Mouse (Mus musculus): ENCODE data around the gene Zkscan1.
"Not testable (repeated sequence)": the region's sequence is repeated elsewhere in the genome, so short reads cannot be mapped to it uniquely, and the experiment has no call there.

Gene Zkscan1

DNA sequence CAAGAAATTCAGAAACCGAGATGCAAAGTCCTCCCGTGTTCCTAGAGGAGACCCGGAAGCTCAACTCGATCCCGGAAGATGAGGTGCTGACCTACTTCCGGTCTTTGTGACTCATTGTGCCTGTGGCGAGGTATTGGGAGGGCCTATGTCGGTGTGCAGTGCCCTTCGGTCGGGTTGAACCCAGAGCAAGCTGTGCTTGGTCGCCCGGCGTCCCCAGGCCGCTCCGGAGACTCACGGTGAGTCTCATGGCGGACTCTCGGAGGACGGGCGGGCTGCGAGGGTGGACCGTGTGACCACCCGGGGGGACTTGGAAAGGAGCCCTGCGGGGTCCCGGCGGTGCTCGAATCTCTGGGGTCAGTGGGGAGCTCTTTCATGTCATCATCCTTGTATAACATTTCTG, at the start of gene Zkscan1:
Gene Zkscan1 (plus strand): TSS at position 89 of the 400 bp plus-strand sequence.
- DNase-seq, result peak; percentile 87

GRCm38 (mm10) chr5:138052894-138053293, 32.0 kb upstream of the Zkscan1 start, which contains the start of gene Smok3c:
TSS of gene Smok3c (plus strand) at chr5:138053194.
- DNase-seq, result not testable (repeated sequence)

- no peak for DNase-seq
These were observed 11.1 kb upstream of the Zkscan1 start for GRCm38 (mm10) chr5:138073803-138074202.

- no peak for DNase-seq
These were observed 9.2 kb upstream of the Zkscan1 start for GRCm38 (mm10) chr5:138075684-138076083.

DNA sequence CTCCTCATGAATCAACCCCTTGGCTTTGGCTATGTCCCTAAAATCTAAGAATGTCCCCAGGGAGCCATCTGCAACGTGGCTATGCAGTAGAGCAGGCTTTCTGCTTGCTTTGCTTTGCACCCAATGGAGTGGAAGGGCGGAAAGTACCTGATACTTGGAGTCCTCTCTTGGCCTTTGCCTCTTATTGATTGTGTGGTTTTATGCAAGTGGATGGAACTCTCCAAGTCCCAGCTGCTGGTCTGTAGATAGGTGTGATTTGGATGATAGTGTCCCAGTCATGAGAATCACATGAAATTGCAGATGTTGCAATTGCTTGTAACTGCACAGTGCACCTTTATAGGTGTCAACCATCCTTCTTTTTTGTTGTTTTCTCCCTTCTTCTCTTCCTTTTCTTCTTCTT, 8.7 kb upstream of the Zkscan1 start:
- no peak for DNase-seq

DNA sequence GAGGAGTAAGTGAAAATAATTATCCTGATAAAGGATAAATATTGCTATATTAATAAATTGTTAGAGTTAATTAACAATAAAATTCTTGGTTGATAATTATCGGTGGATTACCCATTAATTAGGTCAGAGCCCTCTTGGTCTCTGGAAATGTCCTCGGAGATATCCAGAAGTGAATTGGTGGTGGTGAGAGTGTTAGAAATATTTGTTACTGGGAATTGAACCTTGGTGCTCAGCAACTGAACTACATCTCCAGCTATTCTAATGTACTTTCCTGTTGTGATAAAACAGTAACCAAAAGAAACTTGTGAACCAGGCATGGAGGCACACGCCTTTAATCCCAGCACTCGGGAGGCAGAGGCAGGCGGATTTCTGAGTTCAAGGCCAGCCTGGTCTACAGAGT, 4.4 kb upstream of the Zkscan1 start:
- DNase-seq, result no peak

- DNase-seq, result no peak
These were observed 3.4 kb upstream of the Zkscan1 start for GRCm38 (mm10) chr5:138081446-138081845.

GRCm38 (mm10) chr5:138083318-138083900, 1.5 kb upstream of the Zkscan1 start:
- DNase-seq, result no peak

DNA sequence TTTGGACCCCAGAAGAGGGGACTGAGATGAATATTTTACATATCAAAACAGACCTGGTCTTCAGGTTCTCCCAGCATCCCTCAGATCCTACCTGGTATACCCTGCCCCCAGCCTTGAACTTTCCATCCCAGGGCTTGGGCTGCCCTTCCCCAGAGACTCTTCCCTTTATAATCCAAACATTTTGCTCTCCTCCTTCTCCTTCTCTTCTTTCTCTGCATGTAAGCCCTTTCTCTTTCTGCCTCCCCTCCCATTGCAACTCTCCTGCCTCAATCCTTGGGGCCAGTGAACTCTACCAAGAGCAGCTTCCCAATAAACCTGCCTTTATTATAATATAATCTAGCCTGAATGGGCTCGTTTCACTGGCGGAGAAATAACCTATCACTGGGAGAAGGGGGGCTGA, 948 bp upstream of the Zkscan1 start:
- no peak for DNase-seq

DNA sequence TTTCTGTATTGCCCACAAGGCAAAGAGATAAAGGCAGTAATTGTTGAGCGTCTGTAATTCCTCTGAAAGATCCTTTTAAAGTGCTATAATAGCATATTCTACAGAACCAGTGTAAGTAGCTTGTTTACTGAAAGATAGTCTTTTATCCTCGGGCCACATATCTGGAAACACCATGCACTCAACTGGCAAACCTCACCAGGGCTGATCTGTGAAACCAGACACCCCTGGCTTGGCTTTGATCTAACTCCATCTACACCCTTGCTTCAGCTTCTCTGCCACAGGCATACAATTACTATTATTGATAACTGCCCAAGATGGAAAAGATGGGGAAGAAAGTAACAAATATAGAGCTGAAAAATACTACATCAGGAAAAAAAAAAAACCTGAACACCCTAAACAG, 377 bp upstream of the Zkscan1 start:
- no peak for DNase-seq

GRCm38 (mm10) chr5:138085421-138085911, 582 bp downstream of the Zkscan1 start:
- DNase-seq, result peak; percentile 26

DNA sequence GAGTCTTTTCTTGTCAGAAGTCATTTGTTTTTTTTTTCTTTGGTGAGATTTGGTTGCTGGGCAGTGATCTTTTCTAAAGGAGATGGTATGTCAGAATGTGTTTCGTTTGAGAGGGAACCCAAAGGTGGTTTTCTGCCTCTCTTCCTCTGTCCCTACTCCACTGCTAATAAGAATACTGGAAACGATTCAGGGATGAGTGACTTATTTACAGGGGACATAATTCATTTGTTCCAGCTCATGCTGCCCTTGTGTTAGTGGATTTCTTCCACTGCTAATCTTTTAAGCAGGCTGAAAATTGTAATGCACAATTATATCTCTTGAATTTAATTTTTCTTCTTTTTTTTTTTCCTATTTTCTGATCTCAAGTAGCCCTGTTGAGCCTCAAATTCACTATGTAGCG, 2.0 kb downstream of the Zkscan1 start:
- no peak for DNase-seq

DNA sequence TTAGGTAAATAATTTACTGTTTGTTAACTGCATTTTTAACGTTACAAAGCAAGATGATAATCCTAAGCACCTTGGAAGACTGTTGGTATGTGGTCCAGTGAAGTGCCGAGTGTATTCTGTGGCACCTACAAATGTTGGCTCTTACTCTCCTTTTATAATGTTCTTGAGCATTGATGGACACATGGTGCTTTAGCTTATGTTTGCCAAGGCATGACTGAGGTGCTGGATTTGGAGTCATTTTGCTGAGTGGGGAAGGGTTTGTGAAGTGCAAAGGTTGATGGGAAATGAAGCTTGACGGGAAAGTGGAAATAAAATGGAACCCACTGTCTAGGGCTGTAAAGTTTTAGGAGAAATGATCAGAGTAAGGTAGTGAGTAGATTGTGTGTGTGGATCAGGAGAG, 3.5 kb downstream of the Zkscan1 start:
- DNase-seq, result no peak

DNA sequence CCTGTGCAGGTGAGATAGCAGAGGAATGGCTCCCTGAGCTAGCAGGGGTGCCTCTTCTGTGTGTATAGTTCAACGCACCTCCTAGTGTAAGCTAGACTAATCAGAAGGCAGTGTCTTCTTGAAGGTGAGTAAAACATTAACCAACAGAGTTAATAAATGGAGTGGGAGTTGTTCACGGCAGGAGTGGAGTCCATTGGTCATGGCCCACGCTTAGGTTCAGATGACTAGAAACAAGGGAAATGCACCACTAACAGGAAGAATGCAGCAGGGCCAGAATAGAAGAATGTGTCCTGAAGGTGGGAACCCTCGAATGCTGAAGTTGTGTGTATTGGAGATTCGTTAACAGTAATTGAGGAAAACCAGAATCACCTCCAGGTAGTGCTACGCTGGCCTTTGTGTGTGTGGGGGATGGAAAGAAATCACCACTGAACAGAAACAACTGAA, 4.2 kb downstream of the Zkscan1 start:
- peak; percentile 6 for DNase-seq

DNA sequence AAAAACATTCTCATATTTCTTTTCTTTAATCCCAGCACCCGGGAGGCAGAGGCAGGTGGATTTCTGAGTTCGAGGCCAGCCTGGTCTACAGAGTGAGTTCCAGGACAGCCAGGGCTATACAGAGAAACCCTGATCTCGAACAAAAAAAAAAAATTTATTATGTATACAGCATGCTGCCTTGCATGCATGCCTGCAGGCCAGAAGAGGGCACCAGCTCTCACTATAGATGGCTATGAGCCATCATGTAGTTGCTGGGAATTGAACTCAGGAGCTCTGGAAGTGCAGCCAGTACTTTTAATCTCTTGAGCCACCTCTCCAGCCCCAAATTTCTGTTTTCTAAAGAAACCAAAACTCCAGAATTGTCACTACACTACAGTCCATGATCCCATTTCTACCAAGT, 5.4 kb downstream of the Zkscan1 start:
- peak; percentile 19 for DNase-seq

DNA sequence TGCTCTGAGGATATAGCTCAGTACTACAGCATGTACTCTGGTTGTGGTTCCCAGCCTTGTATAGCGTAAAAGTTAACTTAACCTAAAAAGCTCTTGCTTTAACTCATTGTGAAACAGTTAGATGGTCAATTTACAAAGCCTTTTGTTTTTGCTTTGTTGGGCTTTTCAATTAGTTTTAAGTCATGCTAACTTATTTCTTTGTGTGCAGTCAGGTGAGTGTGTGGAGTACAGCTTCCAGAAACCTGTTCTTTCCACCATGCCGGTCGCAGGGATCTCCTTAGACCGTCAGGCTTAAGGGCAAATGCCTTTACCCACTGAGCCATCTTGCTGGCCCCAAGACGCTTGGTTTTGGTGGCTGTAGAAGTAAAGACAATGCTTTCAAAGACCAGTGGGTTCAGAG, 5.9 kb downstream of the Zkscan1 start:
- no peak for DNase-seq

DNA sequence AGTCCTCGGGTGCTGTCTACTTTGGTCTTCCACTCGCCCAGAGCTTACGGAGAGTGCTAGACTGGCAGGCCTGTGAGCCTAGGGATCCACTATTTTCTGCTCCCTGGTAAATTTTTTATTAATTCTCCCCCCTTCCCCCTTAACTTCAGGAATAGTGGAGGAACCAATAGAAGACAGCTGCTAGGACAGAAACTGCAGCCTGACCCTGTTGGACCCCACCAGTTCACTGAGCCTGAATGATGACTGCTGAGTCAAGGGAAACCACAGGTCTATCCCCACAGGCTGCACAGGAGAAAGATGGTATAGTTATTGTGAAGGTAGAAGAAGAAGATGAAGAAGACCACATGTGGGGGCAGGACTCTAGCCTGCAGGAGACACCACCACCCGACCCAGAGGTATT, 7.9 kb downstream of the Zkscan1 start:
- DNase-seq, result no peak

- DNase-seq, result no peak
These were observed 9.6 kb downstream of the Zkscan1 start for GRCm38 (mm10) chr5:138094474-138094873.

DNA sequence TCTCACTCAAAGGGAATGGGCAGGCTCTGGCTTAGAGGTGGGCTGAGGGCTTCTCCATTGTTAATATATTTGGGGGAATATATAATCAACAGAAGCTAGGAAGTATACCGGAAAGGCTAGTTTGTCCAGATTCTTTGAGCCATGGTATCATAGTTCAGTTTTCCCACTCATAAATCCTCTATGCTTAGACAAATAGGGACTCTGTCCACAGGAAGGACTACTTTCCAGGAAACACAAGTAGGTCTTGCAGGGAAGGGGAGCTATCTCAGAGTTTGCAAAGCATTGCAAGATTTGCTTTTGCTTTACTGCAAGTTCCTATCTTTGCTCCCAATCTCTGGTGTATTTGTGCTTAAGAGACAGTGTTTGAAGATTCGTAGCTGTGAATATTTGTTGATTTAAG, 20.1 kb downstream of the Zkscan1 start:
- no peak for DNase-seq

DNA sequence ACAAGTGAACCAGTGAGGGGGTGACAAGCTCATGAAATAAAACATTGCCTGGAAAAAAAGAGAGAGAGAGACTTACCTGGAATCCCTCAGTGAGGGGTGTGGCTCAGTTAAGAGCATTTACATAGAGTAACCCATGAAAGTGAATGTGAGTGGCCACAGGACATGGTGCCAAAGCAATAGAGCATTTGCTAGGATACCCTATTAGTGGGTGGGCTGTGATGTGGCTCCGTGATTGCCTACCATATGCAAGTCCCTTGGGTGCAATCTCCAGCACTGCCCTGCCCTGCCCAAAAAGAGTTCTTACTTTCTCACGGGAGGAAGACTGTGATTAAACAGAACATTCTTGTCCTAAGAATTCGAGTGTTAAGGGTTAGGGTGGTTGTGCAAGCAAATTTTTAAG, 22.2 kb downstream of the Zkscan1 start:
- no peak for DNase-seq

GRCm38 (mm10) chr5:138109847-138110396, 25.0 kb downstream of the Zkscan1 start:
- DNase-seq, result not testable (repeated sequence)

- DNase-seq, result peak; percentile 94
These were observed 31.6 kb downstream of the Zkscan1 start, which contains the start of gene Zscan21 for GRCm38 (mm10) chr5:138116255-138117198. TSS of gene Zscan21 (plus strand) at chr5:138116903.

GRCm38 (mm10) chr5:138117199-138118015, 32.5 kb downstream of the Zkscan1 start:
- DNase-seq, result no peak

Measured in lung, postnatal 10 days (tissue).